Mouse (Mus musculus) bone marrow, adult 2 months (tissue): ENCODE measurements around the gene Hpse2. TPM values are rescaled to one million over a fixed set of nuclear protein-coding genes. Genes with fewer than 3 reads are reported as not detected.

ENCODE experiments used
- H3K27ac ChIP-seq: fragments of 200-500 bp; 2 replicates; pipeline ENCODE4 v1.5.1; 2012; ENCODE audit warnings: low read depth, mild to moderate bottlenecking, control low read depth, inconsistent platforms, low read length; ENCODE audit not compliant: control insufficient read depth, poor library complexity, insufficient read depth
- H3K4me1 ChIP-seq: fragments of 200-500 bp; 2 replicates; pipeline ENCODE4 v1.6.1; 2011; ENCODE audit warnings: low read length; ENCODE audit not compliant: control insufficient read depth, insufficient read depth
- H3K4me3 ChIP-seq: fragments of 200-500 bp; replicated peaks from 2 replicates; pipeline ENCODE3; 2011; ENCODE audit warnings: mild to moderate bottlenecking, low read depth, low read length, control low read depth; ENCODE audit not compliant: control insufficient read depth
- CTCF ChIP-seq: fragments of 200-500 bp; IDR thresholded peaks from 2 replicates; pipeline ENCODE4 v1.5.1; 2011; ENCODE audit warnings: low read length, control low read depth; ENCODE audit not compliant: control insufficient read depth, insufficient read depth
- POLR2A ChIP-seq: fragments of 200-500 bp; IDR thresholded peaks from 2 replicates; pipeline ENCODE4 v1.6.1; 2011; ENCODE audit warnings: low read depth, mild to moderate bottlenecking, control low read depth, low read length, borderline replicate concordance; ENCODE audit not compliant: control insufficient read depth
- WGBS: fragments of 180-500 bp; shearing (Covaris S2); methylation state at CpG from one replicate; pipeline ENCODE4 v1.1.7; 2018; 5-methylcytosine and 5-hydroxymethylcytosine counted together
- polyA plus RNA-seq: library from polyadenylated mRNA; stranded (reverse); fragments of >200 nt; gene quantifications from 2 replicates; pipeline ENCODE4 v1.2.4, GENCODE M21; 2011; ENCODE audit warnings: low replicate concordance; ENCODE audit not compliant: missing spikeins, insufficient read depth, insufficient read length

Gene Hpse2
- polyA plus RNA-seq, result not detected in 2 replicates

DNA sequence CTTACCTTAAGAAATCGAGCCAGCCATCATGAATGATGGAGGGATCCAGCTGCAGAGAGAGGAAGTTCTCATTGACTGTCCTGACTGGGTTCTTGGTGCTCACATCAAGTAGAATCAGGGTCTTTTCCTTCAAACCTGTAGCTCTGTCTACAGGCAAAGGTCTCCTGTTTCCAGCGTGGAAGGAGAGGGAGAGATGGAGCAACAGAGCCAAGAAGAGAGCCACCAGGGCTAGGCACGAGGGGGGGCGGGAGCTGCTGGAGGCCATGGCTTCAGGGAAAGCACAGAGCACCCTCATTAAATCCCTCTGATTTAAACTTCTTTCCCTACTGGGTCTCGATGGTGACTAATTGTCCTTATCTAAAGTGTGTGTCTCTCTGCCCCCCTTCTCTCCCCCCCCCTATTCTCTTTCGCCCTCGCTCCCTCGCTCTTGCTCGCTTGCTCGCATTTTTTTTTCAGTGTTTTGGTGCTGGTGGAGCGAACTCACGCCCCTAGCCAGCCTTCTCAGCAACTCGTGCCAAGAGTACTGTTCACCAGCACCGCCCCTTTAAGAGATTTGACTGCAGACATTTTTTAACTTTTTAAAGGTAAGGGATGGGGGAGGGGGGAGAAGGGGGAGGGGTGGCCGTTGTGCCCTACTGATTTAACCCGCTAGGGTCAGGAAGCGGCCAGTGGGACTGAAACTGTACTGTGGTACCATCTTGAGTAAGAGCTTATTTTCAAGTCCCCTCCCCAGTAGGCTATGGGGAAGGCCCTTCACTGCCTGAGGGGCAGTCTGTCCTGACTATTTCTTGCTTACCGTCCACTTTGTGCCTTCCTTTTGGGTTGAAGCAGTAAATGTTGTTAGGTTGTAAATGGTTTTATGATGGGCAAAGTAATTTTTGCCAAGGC lies at the start of gene Hpse2:
Gene Hpse2, minus strand, starts transcription at position 339 of the 888 bp plus-strand sequence.
- no peaks in the 10 kb centered on the region for H3K4me1 ChIP-seq
- no peak within 1 kb of the TSS for H3K4me3 ChIP-seq
- H3K27ac ChIP-seq, result no peak within 1 kb of the TSS
- TF ChIP-seq POLR2A, result no peak
- TF ChIP-seq CTCF, result no peak
- WGBS, result 16% methylated on average over 18 of the region's 18 CpGs

DNA sequence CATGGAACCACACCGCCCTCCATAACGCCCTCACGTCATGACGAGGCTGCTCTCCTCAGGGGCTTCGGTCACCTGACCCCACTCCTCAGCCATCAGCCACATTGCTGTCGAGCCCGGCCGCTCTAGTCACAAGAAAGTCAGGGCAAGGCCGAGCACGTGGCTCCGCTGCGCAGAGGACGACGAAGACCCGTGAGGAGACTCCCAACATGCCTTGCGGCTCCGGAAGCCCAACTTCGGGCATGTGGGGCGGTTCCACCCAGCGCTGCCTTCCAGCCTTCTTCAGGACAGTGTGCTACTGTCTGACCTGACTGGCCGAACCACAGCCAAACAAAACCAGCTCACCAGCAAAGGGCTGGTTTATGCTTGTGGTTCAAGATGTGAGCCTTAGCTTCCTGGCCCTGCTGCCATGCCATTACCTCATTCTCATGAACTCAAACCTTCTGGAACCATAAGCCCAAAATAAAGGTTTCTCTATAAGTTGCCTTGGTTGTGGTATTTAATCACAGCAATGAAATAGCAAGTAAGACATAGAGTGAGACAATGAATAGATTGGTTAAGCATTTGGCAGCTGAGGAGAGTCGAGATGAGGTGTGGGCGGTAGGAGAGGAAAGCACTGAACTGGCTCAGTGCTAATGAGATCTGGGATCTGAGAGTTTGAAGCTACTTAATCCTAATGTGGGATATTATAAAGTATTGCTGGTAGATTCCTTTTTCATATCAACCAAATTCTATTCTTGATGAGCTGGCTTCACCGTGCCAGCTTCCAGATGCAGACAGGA lies 39.5 kb upstream of the Hpse2 start:
- no peak overlapping the region for H3K4me3 ChIP-seq
- TF ChIP-seq CTCF (no peak), POLR2A (no peak)
- no peaks in the 10 kb centered on the region for H3K4me1 ChIP-seq
- 80% methylated on average over 24 of the region's 24 CpGs for whole genome bisulfite sequencing
- no peak overlapping the region for H3K27ac ChIP-seq

DNA sequence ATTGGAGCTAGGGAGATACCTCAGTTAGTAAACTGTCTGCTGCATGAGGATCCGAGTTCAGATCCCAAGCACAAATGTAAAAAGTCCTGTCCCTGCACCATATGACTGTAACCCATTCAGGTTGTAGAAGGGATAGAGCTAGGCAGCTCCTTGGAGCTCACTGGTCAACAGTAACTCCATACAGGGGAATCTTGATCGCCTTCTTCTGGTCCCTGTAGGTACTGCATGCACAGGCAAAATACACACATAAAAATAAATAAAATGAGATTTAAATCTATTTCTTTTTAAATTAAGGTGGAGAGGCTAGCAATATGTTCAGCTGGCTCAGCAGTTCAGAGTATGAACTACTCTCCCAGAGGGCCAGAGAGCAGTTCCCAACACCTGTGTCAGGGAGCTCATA lies 35.9 kb upstream of the Hpse2 start:
- no peak overlapping the region for H3K27ac ChIP-seq
- no peaks in the 10 kb centered on the region for H3K4me1 ChIP-seq
- no peak overlapping the region for H3K4me3 ChIP-seq
- TF ChIP-seq POLR2A (no peak), CTCF (no peak)
- 64% methylated on average over 2 of the region's 2 CpGs for WGBS

- H3K27ac ChIP-seq, result no peak overlapping the region
Measured at GRCm38 (mm10) chr19:43420506-43420905, 32.4 kb upstream of the Hpse2 start.

GRCm38 (mm10) chr19:43415565-43415964 lies 27.4 kb upstream of the Hpse2 start:
- no peak overlapping the region for H3K4me3 ChIP-seq
- H3K27ac ChIP-seq, result no peak overlapping the region
- 82% methylated on average over 2 of the region's 2 CpGs for WGBS
- no peak for TF ChIP-seq POLR2A
- TF ChIP-seq CTCF, result no peak
- no peaks in the 10 kb centered on the region for H3K4me1 ChIP-seq

More at GRCm38 (mm10) chr19:43420506-43420905, 32.4 kb upstream of the Hpse2 start:
- Histone ChIP-seq H3K4me1 (no peaks in the 10 kb centered on the region), H3K4me3 (no peak overlapping the region)
- no peak for TF ChIP-seq CTCF
- TF ChIP-seq POLR2A, result no peak
- WGBS, result 70% methylated on average over 3 of the region's 3 CpGs

DNA sequence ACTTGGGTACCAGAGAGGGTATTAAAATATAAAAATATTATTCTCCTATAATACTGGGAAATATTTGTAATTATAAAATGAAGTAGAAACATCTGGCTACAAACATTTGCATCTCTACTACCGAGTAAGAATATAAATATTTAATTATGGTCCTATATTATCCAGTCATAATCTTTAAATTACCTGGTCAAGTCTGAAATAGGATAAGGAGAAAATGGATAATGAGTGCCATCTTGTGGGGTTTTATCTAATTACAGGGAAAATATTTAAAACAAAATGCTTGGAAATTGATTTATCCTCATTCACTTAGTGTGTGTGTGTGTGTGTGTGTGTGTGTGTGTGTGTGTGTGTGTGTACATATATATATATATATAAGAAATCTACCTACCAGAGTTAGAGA lies 19.0 kb upstream of the Hpse2 start:
- Histone ChIP-seq H3K27ac (no peak overlapping the region), H3K4me3 (no peak overlapping the region), H3K4me1 (no peaks in the 10 kb centered on the region)
- no peak for TF ChIP-seq CTCF
- TF ChIP-seq POLR2A, result no peak
- 34% methylated on average over 1 of the region's 1 CpGs for WGBS

GRCm38 (mm10) chr19:43396327-43396726 lies 8.2 kb upstream of the Hpse2 start:
- Histone ChIP-seq H3K4me3 (no peak overlapping the region), H3K4me1 (no peaks in the 10 kb centered on the region), H3K27ac (no peak overlapping the region)
- no peak for TF ChIP-seq POLR2A
- no peak for TF ChIP-seq CTCF
- WGBS, result 4% methylated on average over 4 of the region's 4 CpGs
